Mouse (Mus musculus): Measurements from ENCODE around the gene Syngap1.

The Syngap1 gene

DNA sequence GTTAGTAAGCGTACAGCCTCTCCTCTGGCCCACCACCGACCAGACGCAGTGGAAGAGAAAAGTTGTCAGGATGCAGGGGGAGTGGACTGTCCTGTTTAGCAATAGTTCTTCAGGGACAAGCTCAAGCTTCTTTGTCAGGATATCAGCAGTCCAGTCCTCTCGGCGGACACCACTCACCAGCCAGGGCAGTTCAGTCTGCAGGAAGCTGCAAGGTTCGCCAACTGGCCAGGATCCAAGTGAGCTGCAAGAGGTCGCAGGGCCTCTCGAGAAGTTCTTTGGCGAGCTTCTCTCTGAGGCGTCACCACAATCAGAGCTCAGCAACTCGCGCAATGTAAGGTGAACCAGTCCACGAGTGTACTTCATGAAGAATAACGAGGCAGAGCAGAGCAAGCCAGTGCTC lies 53.4 kb downstream of the Syngap1 start:
- DNase-seq (ENCODE audit: low spot score in 2 of 2), result no peak

DNA sequence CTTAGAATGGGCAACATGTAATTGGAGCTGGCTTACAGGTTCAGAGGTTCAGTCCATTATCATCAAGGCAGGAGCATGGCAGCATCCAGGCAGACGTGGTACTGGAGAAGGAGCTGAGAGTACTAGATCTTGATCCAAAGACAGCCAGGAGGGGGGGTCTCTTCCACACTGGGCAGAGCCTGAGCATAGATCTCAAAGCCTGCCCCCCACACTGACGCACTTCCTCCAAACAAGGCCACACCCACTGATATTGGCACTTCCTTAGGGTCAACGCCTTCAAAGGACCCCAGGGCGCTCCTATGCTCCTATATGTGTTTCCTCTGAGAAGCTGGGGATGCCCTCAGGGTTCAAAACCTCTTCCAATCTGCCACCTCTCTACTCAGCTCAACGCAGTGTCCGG lies 54.0 kb downstream of the Syngap1 start:
- DNase-seq (ENCODE audit: low spot score in 2 of 2), result no peak

DNA sequence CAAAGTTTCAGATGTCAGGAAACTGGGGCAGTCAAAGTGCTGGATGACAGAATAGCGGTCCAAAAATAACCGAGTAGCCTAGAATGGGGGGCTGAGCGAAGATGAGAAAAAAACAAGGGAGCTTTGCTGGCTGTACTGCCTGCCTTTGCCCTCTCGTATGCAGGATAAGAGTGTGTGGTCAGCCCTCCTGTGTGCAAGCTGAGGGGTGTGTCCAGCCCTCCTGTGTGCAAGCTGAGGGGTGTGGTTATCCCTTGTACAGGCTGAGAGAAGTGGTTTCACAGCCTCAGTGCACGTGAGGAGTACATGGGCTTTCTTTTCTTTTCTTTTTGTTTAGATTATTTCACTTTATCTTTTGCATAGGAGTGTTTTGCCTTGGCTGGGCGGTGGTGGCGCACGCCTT lies 54.5 kb downstream of the Syngap1 start:
- no peak for DNase-seq (ENCODE audit: low spot score in 2 of 2)

DNA sequence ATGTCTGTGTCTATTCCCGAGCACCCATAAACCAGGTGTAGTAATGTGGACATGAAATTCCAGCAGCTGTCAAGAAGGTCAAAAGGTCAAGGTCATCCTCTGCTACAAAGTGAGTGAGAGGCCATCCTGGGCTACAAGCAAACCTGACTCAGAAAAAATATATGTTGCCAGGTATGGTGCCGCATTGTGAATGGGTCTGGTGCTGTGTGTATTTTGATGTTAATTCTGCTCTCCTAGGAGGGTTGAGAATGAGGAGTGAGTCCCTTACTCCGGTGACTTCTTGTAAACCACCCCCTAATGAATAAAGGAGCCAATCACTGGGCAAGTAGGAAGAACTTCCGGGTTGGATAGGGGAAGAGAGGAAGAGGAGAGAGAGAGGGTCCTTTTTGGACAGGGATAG lies 56.6 kb downstream of the Syngap1 start:
- no peak for DNase-seq (ENCODE audit: low spot score in 2 of 2)

DNA sequence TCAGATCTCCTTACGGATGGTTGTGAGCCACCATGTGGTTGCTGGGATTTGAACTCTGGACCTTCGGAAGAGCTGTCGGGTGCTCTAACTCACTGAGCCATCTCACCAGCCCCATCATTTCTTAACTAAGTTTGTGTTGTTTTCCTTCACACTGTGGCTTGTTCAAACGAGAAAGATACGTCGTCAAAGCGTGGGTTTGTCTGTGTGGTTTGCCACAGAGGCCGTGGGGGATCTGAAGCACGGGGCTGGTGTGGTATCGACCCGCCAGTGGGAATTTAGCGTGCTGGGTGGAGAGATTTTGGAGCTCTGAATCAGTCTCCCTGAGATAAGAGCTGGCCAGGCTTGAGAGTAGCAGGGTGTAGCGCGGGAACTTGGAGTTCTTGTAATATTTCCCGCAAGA lies 57.2 kb downstream of the Syngap1 start:
- DNase-seq (ENCODE audit: low spot score in 2 of 2), result no peak

DNA sequence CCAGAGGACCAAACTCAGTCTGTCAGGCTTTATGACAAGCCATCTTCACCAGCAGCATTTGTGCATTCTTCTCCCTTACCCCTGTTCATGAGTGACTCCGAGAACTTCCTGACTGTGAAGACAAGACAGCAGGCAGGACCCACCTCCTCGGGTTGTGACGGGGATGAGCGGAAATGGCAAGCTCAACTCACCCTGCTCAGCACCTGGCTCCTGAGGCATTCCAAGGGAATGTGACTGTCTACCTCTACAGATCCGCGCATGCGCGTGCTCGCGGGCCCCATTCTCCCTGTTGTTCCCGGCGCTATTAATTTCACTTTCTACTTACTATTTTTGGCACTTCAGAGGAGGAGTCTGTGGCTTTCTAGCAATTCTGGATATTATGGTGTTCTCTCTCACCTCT lies 58.9 kb downstream of the Syngap1 start:
- peak; percentile 37 to 62 for DNase-seq (ENCODE audit: low spot score in 2 of 2)

DNA sequence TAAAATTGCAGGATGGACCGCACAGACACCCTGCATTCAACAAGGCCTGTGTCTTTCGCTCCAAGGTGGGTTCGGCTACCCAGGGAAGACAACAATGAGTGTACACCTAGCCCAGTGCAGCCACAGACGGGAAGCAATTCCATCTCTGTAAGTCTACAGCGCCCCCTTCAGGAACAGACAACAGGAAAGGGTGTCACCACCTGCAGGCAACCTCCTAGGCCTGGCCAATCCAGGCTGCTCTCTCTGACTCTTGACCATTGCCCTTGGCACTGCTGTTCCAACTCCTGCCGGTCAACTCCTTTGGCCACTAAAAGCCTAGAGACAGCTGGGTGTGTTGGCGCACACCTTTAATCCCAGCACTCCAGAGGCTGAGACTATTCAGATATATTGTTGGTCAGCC lies 60.1 kb downstream of the Syngap1 start:
- DNase-seq (ENCODE audit: low spot score in 2 of 2), result no peak

DNA sequence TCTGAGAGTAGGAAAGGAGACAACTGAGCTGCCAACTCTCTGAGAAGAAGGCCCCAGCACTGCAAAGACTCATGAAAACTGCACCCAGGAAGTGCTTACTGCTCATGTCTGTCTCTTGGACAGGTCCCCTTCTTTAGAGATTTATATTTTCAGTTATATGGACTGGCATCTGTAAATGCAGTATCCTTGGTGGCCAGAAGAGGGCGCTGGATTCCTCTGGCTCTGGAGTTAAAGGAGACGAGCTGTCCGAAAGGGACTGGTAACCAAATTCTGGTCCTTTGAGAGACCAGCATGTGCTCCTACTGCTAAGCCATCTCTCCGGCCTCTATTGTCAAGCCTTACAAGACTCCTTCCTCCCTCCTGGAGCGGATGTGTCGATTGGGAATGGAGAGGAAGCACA lies 60.8 kb downstream of the Syngap1 start:
- DNase-seq (ENCODE audit: low spot score in 2 of 2), result no peak

DNA sequence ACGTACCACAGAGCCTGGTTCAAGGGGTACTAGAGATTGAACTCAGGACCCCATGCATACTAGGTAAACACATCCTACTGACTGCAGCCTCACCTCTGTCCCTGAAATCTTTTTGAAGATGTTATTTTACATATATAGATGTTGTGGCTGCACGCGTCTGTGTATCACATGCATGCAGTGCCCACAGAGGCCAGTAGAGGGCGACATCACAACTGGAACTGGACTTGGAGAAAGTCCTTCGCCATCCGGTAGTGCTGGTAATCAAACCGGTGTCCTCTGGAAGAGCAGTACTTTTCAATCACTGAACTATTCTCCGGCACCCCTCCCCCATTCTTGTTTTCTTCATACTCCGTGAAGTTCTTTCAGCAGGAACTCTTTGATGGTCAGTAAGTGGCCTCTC lies 63.4 kb downstream of the Syngap1 start:
- DNase-seq (ENCODE audit: low spot score in 2 of 2), result peak; percentile 54 to 55

DNA sequence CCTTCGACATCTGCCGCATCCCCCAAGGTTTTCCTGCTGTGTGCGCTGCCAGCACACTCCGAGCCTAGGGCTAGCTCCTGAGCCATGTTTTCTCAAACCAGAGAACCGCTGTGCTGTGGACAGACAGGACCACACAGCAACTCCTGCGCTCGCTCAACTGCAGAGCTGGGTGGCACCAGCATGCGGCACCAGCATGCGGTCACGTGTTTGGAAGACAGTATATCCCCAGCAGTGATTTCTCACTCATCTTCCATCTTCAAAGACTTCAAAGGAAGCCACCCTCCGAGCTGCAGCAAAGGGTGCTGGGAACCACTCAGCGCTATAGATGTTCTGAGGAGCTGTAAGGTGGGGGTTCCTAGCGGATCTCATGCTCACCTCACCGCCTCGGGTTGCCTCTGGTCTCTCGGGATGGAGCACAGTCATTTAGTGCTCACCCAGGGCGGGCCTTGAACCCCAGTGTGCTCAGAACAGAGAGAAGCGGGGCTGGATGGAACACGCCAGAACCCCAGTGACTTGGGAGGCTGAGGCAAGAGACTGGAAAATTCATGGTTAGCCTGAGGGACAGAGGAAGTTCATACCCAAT lies 63.9 kb downstream of the Syngap1 start:
- no peak for DNase-seq (ENCODE audit: low spot score in 2 of 2)

DNA sequence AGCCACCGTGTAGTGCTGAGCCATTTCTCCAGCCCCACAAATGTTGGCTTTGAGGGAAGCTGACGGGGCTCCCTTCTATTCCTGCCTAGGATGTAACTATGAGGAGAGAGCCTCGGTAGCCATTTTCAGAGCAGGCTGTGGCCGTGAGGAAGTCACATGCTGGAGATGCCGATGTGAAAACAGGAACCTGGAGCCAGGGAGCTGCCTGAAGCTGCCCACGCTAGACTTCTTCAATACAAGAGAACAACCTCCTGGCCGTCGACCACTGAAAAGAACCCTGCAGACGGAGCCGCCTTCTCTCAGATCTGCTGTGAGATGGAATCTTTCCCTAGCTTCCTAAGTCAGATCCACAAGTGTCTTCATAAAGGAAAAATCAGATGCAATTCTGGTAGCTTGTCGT lies 64.6 kb downstream of the Syngap1 start:
- peak; percentile 40 to 50 for DNase-seq (ENCODE audit: low spot score in 2 of 2)

DNA sequence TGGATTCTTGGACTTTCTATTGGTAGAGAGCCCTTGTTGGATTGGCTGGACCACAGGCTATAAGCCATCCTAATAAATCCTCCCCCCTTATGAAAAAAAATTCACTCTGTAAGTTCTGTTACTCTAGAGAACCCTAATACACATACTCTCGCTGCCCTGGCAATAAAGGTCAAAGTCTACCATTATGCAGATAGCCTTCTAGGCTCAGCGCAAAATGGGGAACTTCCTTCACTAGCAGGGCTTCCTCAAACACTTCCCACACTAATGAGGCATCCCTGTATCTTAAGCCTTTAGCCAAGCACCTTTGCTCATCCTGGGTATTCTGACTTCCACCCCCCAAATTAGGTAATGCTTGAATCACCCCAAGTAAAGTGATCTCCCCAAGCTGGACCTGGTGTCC lies 67.2 kb downstream of the Syngap1 start:
- DNase-seq (ENCODE audit: low spot score in 2 of 2), result no peak

DNA sequence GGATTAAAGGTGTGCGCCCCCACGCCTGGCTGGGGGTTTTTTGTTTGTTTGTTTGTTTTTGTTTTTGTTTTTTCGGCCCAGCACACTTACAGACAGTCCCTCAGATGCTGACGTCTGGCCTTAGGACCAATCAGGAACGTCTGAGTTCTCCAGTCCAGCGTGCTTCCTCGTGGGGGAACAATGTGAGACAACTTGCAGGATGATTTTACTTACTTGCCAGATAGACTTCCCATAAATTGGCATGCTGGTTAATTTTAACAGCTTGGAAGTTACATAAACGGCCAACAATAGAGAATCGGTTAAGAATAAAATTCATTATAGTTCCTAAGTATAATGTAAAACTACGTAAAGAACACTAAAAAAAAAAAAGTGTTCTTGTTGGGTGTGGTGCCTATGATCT lies 70.1 kb downstream of the Syngap1 start:
- no peak for DNase-seq (ENCODE audit: low spot score in 2 of 2)

DNA sequence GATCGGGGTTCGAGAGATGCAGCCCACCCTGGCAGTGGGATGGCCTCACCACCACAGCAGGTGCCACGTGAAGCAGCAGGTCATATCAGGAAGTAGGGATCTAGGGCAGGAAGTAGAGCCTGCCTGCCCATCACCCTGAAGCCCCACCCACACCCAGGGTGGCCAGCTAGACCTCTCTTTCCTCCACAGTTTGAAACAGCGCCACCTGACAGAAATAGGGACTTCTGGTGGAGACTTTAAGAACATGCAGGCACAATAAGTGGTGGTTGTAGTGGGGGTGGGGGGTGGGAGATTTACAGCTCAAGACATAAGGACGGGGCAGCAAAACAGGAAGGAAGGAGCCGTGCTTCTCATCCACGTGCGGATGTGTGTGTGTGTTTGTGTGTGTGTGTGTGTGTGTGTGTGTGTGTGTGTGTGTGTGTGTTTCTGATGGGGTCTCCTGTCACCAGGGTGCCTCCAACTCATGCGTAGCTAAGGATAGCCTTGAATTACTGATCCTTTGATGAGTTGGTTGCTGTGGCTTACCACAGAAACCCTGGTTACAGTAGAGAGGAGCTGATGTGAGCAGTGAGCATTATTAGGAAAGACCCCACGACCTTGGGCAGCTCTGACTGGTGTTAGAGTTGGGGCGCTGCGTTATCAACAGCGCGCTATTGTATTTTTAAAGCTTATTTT lies 71.1 kb downstream of the Syngap1 start:
- no peak for DNase-seq (ENCODE audit: low spot score in 2 of 2)

DNA sequence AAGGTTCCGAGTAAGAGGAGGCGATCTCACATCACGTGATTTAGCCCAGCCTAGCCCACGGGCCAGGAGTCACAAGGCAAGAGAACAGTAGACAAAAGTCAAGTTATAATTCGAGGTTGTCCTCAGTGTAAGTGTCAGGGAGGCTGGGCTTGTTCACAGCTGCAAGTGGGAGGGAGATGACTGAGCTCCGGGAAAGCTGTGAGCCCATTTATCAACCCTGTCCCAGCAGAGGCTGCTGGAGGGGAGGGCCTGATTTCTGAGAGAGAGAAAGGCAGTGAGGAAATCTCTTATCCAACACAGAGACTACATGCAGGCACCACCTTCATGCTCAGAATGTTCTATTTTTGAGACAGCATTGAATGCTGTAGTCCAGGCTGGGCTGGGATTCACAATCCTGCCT lies 71.9 kb downstream of the Syngap1 start:
- peak; percentile 53 to 57 for DNase-seq (ENCODE audit: low spot score in 2 of 2)

DNA sequence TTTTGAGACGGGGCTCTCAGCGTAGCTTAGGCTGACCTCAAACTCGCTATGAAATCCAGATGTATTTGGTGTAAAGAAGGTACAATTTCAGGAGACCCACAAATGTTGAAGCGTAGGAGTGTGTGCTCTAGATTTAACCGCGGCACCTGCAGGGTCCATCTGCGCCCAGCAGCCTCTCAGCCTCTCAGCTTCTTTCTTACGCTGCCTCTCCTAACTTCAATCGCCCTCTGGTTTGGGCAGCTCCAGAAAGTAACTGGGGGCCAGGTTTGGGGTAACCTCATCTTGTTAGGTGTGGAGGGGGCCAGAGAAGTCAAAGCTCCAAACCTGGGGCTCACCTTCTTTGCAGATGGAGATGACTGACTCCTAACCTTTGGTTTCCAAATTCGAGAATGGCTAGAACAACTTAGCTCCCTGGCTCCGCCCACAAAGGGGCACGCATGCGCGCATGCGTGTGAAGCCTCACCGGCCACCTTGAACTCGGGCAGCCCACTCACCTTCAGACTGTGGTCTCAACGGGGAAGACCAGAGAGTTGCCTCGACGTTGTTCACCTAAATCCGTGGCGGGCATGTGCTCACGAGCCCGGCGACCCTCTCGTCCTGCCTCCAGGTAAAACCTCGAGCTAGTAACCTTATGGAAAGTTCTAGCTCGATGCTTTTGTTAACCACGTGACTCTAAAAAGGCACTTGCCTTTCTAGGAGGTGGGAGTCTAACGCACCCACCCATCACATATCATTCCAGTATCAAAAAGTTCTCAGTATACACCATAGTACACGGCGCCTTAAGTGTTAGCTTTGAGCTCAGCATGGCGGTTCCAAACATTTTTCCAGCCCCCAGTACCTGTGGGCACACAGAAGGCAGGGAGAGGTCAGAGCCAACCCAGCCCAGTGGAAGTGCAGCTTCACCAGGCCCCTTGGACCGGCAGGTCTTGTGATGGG lies 76.8 kb downstream of the Syngap1 start:
- peak; percentile 81 to 86 for DNase-seq (ENCODE audit: low spot score in 2 of 2)

DNA sequence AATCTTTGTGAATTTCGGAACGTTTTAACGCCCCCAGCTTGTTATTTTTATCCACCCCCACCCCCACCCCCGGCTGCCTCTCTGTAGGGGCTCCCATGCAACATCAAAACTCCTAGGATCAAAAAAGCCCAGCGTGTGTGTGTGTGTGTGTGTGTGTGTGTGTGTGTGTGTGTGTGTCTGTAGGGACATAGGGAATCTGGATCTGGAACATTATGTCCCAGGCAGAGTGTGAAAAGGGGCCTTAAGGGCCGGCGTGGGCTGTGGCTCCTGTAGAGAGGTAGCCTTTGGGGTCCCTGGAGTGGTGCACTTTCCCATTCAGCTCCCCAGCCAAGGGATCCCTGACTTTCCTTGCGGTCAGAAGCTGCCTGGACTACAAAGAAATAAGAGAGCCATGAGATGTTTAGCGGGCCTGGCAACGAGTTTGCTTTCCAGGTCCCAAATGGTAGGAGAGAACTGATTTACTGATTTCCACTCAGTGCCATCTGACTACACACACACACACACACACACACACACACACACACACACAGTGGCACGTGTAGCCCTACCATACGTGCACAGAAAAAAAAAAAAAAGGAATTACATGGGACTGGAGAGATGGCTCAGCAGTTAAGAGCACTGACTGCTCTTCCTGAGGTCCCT lies 77.6 kb downstream of the Syngap1 start:
- peak; percentile 55 to 63 for DNase-seq (ENCODE audit: low spot score in 2 of 2)

DNA sequence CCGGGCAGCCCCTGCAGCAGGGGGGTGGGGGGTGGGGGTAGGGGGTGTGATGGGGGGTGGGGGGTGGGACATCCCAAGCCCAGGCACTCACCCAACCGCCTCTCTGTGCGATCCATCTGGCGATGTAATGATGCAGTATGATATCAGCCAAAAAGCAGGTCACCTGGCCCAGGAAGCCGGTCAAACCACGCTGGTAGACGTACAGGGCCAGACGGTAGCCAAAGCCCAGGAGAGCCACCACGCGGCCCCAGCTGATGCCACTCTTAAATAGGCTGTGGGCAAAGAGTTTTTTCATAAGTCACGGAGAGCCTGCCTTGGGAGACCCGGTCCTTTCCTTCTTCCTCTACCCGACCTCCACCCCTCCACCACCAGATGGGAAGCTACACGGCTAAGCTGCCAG lies 80.0 kb downstream of the Syngap1 start:
- no peak for DNase-seq (ENCODE audit: low spot score in 2 of 2)

DNA sequence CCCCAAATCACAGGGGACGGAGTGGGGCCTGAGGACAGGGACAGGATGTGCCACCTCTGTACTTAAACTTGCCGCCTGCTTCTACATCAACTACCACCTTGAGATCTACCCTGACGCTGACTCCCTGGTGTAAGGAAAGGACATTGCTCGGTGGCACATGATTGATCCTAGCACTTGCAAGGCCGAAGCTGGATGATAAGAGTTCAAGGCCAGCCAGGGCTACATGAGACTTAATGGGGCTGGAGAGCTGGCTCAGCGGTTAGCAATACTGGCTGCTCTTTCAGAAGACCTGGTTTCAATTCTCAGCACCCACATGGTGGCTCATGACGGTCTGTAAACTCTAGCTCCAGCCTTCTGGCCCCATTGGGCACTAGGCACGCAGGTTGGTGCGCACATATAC lies 80.7 kb downstream of the Syngap1 start:
- no peak for DNase-seq (ENCODE audit: low spot score in 2 of 2)
